Mouse (Mus musculus) ES-Bruce4 (cell line): ENCODE results near the gene Ckap4.

ENCODE experiments used
- CTCF ChIP-seq: IDR thresholded peaks from one replicate; pipeline ENCODE4 v1.8.1; 2011; ENCODE audit warnings: low read depth, low read length
- EP300 ChIP-seq: IDR thresholded peaks from 2 replicates; pipeline ENCODE4 v1.6.1; 2011; ENCODE audit warnings: low read depth, low read length; ENCODE audit not compliant: insufficient read depth
- POLR2A ChIP-seq: IDR thresholded peaks from one replicate; pipeline ENCODE4 v1.8.1; 2011; ENCODE audit warnings: low read length; ENCODE audit not compliant: insufficient read depth

DNA sequence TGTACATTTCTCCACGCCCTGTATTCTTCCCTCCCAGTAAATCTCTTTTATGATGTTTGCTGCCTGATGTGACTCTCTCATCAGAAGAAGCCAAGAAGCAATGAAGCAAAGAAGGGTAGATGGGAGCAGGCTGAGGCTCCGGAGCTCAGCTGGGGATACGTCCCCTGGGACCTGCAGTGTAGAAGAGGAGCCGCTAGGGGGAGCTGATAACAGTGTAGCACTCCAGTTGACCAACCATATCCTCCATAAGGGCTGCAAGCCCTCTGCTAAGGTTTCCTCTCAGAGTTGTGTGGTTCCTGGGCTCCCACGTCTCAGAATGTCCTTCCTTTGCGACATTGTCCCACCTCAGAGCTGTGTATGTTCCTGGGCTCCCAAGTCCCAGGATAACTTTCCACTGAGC, 45.5 kb downstream of the Ckap4 start:
- TF ChIP-seq CTCF, result peak; percentile 72
- no peak for TF ChIP-seq EP300
- TF ChIP-seq POLR2A, result no peak
